Mouse (Mus musculus) limb, embryonic 12.5 days (tissue): Measurements from ENCODE around the gene Pirb. TPM values are rescaled to one million over a fixed set of nuclear protein-coding genes. Genes with fewer than 3 reads are reported as not detected.

Source experiments
- ATAC-seq: fragments of 200-750 bp; cut with Nextera tagmentation; 2 replicates; pipeline ENCODE4 v1.8.0; 2017; ENCODE audit warnings: low read depth, moderate TSS enrichment; ENCODE audit not compliant: insufficient number of reproducible peaks, insufficient read depth, low FRiP score, low TSS enrichment
- H3K27ac ChIP-seq: fragments of 300-500 bp; sonication (generic); 2 replicates; pipeline ENCODE4 v1.5.1; 2016; ENCODE audit warnings: mild to moderate bottlenecking, moderate library complexity
- H3K27me3 ChIP-seq: fragments of 300-500 bp; sonication (generic); 2 replicates; pipeline ENCODE4 v1.6.1; 2016; ENCODE audit warnings: mild to moderate bottlenecking, moderate library complexity
- H3K36me3 ChIP-seq: fragments of 300-500 bp; sonication (generic); 2 replicates; pipeline ENCODE4 v1.6.1; 2016; ENCODE audit warnings: mild to moderate bottlenecking, moderate library complexity
- H3K4me1 ChIP-seq: fragments of 300-500 bp; sonication (generic); replicated peaks from 2 replicates; pipeline ENCODE4 v1.6.1; 2016
- H3K4me2 ChIP-seq: fragments of 300-500 bp; sonication (generic); 2 replicates; pipeline ENCODE4 v1.6.1; 2016; ENCODE audit warnings: mild to moderate bottlenecking, moderate library complexity
- H3K4me3 ChIP-seq: fragments of 300-500 bp; sonication (generic); replicated peaks from 2 replicates; pipeline ENCODE4 v1.5.1; 2016; ENCODE audit warnings: mild to moderate bottlenecking
- H3K9ac ChIP-seq: fragments of 300-500 bp; sonication (generic); replicated peaks from 2 replicates; pipeline ENCODE4 v1.6.1; 2016; ENCODE audit warnings: mild to moderate bottlenecking, moderate library complexity
- H3K9me3 ChIP-seq: fragments of 300-500 bp; sonication (generic); 2 replicates; pipeline ENCODE4 v1.6.1; 2016; ENCODE audit warnings: mild to moderate bottlenecking, moderate library complexity
- WGBS: fragments of 180-500 bp; shearing (Covaris S2); methylation state at CpG from one replicate; pipeline ENCODE4 v1.1.7; 2016; 5-methylcytosine and 5-hydroxymethylcytosine counted together
- polyA plus RNA-seq: library from polyadenylated mRNA; unstranded; fragments of >200 nt; fragmentation: Nextera tagmentation; extraction: Ambion mirVana; gene quantifications from 2 replicates; pipeline ENCODE4 v1.2.1, GENCODE M21; 2016

The Pirb gene
- polyA plus RNA-seq, 1 experiment from 2014 or later, result 0.18 TPM

DNA sequence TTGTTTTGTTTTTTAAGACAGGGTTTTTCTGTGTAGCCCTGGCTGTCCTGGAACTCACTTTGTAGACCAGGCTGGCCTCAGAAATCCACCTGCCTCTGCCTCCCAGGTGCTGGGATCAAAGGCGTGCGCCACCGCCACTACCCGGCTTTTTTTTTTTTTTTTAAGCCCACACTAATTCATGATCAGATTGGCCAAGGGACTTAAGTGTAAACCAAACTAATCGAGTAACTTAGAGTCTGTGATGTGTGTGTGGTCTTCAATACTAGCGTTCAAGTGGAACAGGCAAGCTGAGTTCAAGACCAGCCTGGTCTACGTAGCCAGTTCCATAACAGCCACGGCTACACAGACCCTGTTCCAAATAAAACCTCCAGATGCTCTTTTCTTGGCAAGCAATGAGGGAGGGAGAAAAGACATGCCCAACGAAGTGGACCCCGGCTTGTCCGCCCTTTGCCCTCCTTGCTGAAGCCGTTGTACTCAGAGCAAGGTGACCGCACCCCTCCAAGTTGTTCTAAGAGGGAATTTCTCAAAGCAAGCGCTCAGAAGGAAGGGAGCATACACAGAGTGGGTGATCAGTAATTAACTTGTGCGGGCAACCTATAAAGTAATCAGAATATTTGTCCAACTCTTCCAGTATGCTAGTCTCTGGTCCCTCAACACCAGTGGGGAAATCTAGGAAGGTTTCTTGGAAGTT lies 55.5 kb downstream of the Pirb start:
- H3K27ac ChIP-seq, result peak overlapping the region; percentile 69

More for the DNA sequence above, 55.5 kb downstream of the Pirb start:
- Histone ChIP-seq H3K4me1 (peaks cover 17% of the 10 kb centered on the region; the same call in 1 of the 2 replicates), H3K27me3 (no peaks in the 10 kb centered on the region), H3K4me3 (peak overlapping the region; percentile 63), H3K9ac (peak overlapping the region; percentile 66), H3K36me3 (peaks cover 37% of the 10 kb centered on the region), H3K9me3 (no peaks in the 10 kb centered on the region), H3K4me2 (peak overlapping the region; percentile 73)
- 32% methylated on average over 15 of the region's 15 CpGs for WGBS
- ATAC-seq, result no peak

Other genes starting within 250 kb of the Pirb start
- not detected in 2 replicates for gene Tarm1, start 217.8 kb downstream of the Pirb start, polyA plus RNA-seq
- gene Oscar, start 104.2 kb downstream of the Pirb start, polyA plus RNA-seq, result not detected in 2 replicates
- gene Ndufa3, start 103.0 kb downstream of the Pirb start, polyA plus RNA-seq, result 385 and 392 TPM in 2 replicates
- gene Tfpt, start 90.5 kb downstream of the Pirb start, polyA plus RNA-seq, result 36.5 and 37.8 TPM in 2 replicates
- 133 and 136 TPM in 2 replicates for gene Prpf31, start 90.4 kb downstream of the Pirb start, polyA plus RNA-seq
- gene Cnot3, start 75.1 kb downstream of the Pirb start, polyA plus RNA-seq, result 69.5 and 70.3 TPM in 2 replicates
- 19.5 and 20.7 TPM in 2 replicates for gene Leng1, start 54.6 kb downstream of the Pirb start, polyA plus RNA-seq
- 6.6 and 6.7 TPM in 2 replicates for gene Tmc4, start 42.8 kb downstream of the Pirb start, polyA plus RNA-seq
- 284 and 296 TPM in 2 replicates for gene Tsen34, start 27.5 kb downstream of the Pirb start, polyA plus RNA-seq
- 59.4 and 61.4 TPM in 2 replicates for gene Mboat7, start 26.9 kb downstream of the Pirb start, polyA plus RNA-seq
- 1,389 and 1,455 TPM in 2 replicates for gene Rps9, start 16.4 kb downstream of the Pirb start, polyA plus RNA-seq
- not detected in 2 replicates for gene Gm15448, start 105.3 kb upstream of the Pirb start, polyA plus RNA-seq
- gene Pira2, start 124.7 kb upstream of the Pirb start, polyA plus RNA-seq, result not detected in 2 replicates
- gene Gm14548, start 177.7 kb upstream of the Pirb start, polyA plus RNA-seq, result not detected in 2 replicates
- gene Lilra6, start 195.1 kb upstream of the Pirb start, polyA plus RNA-seq, result 0.12 TPM in 1 of 2 replicates, not detected in the other